Mouse (Mus musculus): ENCODE data around the gene Tas2r108. TPM values are rescaled to one million over a fixed set of nuclear protein-coding genes. Genes with fewer than 3 reads are reported as not detected.

Tas2r108 gene
- not detected in 2 replicates for polyA plus RNA-seq (2015; fragmentation: Nextera tagmentation; extraction: Ambion mirVana)

DNA sequence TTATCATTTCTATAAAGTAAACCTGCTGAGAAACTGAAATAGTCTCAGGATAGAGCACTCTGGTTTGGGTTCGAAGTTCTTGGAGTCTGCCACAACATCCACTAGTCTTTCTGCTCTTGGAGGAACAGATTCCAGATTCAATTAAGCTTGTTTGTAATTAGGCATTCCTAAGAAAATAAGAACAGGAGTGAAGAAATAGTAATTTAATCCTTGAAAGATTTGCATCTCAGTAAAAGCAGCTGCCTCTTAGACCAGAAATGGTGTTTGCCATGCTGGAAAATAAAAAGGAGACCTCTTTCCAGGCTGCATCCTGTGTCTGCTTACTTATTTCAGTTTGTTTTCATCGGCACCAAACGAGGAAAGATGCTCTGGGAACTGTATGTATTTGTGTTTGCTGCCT is at the start of gene Tas2r108:
TSS of gene Tas2r108 (plus strand) at position 301 of the 400 bp plus-strand sequence.
- Histone ChIP-seq H3K36me3 (no peaks in the 10 kb centered on the region), H3K4me1 (replicated peaks) (no peaks in the 10 kb centered on the region), H3K9me3 (no peaks in the 10 kb centered on the region), H3K27ac (no peak within 1 kb of the TSS), H3K4me2 (replicated peaks) (no peak within 1 kb of the TSS), H3K9ac (replicated peaks) (no peak within 1 kb of the TSS), H3K27me3 (no peaks in the 10 kb centered on the region), H3K4me3 (replicated peaks) (no peak within 1 kb of the TSS)
- no peak for ATAC-seq
- 96% methylated on average over 3 of the region's 3 CpGs for WGBS

DNA sequence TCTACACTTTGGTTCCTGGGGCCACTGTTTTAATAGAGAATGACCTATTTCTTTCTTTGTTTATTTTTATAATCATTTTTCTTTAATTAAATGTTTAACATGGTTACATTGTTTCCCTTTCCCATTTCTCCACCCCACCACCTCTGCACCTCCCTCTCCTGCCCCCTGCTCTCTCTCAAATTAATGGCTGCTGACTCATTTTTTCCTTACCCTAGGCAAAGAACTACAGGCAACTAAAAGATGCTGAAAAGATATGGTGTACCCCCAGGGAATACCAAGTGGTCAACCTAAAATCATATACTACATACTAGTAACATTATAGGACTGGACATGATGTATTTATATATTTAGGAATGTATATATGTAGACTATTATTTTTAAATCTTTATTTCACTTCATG is 44.7 kb upstream of the Tas2r108 start:
- Histone ChIP-seq H3K27me3 (no peaks in the 10 kb centered on the region), H3K9ac (replicated peaks) (no peak overlapping the region), H3K36me3 (no peaks in the 10 kb centered on the region), H3K4me2 (replicated peaks) (no peak overlapping the region), H3K27ac (no peak overlapping the region), H3K9me3 (no peaks in the 10 kb centered on the region), H3K4me1 (replicated peaks) (no peaks in the 10 kb centered on the region), H3K4me3 (replicated peaks) (no peak overlapping the region)
- no peak for ATAC-seq

DNA sequence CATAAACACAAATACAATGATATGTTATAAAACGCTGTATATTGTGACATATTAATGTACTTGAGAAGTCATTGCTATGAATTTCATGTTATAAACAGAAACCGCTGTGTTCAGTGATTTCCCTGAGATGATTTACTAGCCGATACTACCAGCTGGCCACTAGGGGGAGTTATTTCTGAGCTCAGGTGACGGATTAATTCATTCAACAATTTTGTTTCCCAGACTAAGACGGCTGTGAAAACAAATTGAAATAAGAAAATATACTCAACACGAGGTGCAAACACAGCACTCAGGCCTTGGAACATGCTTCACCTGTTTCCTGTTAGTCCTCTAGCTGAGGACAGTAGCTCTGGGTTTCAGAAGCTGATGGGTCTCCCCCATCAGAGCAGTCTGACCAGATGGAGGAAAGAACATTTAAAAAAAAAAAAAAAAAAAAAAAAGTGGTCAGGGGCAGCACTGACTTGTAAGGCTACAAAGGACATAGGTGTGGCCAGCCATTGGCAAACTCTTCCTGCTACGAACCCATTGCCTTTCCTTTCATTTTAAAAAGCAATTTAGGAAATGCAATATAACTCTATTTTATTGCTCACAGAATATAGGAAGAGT is 38.8 kb upstream of the Tas2r108 start:
- Histone ChIP-seq H3K9me3 (no peaks in the 10 kb centered on the region), H3K27me3 (0 out of 2 replicates have a peak, but pooled peaks cover under 1% of the 10 kb centered on the region), H3K4me1 (replicated peaks) (no peaks in the 10 kb centered on the region), H3K4me3 (replicated peaks) (no peak overlapping the region), H3K27ac (no peak overlapping the region), H3K4me2 (replicated peaks) (no peak overlapping the region), H3K36me3 (no peaks in the 10 kb centered on the region), H3K9ac (replicated peaks) (no peak overlapping the region)
- 21% methylated on average over 7 of the region's 7 CpGs for WGBS
- no peak for ATAC-seq

DNA sequence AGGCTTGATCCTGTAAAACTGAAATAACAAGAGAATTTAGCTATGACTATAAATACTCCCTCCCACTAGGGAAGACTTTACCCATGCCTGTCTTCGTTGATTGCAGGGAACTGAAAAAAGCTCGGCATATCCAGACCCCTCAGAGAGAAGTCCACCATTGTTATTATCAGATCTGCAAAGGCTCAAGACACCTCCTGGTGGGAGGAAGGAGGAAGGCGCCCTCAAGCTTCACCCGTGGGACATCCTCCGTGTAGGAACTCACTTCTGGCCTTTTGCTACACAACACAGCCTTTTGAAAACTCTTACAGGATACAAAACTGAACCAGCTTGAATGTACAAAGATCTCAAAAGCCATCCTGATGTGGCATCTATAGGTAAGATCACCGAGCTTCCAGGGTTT is 27.6 kb upstream of the Tas2r108 start:
- Histone ChIP-seq H3K4me3 (replicated peaks) (no peak overlapping the region), H3K27ac (no peak overlapping the region), H3K4me2 (replicated peaks) (no peak overlapping the region), H3K9me3 (no peaks in the 10 kb centered on the region), H3K9ac (replicated peaks) (no peak overlapping the region), H3K36me3 (no peaks in the 10 kb centered on the region), H3K27me3 (0 out of 2 replicates have a peak, but pooled peaks cover 6% of the 10 kb centered on the region), H3K4me1 (replicated peaks) (0 out of 2 replicates have a peak, but pooled peaks cover 2% of the 10 kb centered on the region)
- no peak for ATAC-seq
- 53% methylated on average over 6 of the region's 6 CpGs for WGBS

DNA sequence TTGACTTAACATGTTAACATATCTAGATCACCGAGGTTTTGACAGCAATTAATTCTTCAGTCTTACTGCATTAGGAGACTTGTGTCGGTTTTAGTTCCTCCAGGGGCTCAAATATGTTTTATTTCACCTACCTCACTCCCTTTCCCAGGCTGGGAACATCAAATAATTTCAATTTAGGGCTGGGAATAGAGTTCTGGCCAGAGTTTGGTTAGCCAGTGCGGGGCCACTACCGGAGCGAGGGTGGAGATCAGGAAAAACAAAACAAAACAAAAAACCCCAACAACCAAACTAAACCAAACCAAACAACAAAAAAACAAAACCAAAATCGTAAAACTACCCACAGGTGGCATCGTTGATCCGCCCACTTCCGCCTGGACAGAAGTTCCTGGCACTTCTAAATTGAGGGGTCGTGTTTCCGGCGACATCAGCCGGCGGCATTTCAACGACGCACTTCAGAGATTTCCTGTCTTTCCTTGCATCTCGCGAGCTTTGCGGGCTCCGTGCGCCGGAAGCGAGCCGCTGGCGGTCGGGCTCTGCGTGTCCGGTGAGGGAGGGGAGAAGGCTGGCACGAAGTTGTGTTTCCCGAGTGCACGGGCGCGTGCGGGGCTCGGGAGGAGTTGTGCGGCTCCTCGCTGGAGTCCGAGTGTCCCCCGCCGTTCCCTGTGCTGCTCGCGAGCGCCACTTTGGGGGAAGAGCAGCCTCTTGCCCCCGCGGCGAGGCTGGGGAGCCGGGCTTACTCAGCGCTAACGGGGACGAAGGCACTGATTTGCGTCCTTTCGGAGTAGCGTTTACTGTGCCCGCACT is 22.2 kb upstream of the Tas2r108 start, which contains the start of gene Ssbp1:
TSS of gene Ssbp1 (plus strand) at position 437 of the 804 bp plus-strand sequence.
- WGBS: under 1% methylated on average over 54 of the region's 54 CpGs
- peak within 1 kb of the TSS; percentile 94 for H3K27ac ChIP-seq
- H3K9me3 ChIP-seq: no peaks in the 10 kb centered on the region
- peaks cover 24% of the 10 kb centered on the region for H3K36me3 ChIP-seq
- peak within 1 kb of the TSS; percentile 86 for H3K9ac ChIP-seq (replicated peaks)
- peak within 1 kb of the TSS; percentile 71 for H3K4me2 ChIP-seq (replicated peaks)
- peak; percentile 98 for ATAC-seq
- H3K4me3 ChIP-seq (replicated peaks): peak within 1 kb of the TSS; percentile 78
- no peaks in the 10 kb centered on the region for H3K27me3 ChIP-seq
- peaks cover 21% of the 10 kb centered on the region for H3K4me1 ChIP-seq (replicated peaks)

DNA sequence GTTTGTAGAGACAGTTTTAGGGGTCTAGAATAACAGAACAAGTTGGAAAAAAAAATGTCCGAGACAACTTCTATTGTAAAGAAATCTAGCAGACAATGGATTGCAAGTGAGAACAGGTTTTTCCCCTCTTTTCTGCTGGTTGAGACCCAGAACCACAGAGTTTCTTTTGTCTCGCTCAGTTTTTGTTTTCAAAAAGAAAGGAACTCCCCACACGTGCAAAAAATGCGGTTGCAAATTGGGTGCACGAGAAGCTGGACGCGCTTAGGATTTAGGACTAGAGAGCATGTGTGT is 21.7 kb upstream of the Tas2r108 start:
- WGBS: under 1% methylated on average over 7 of the region's 7 CpGs
- Histone ChIP-seq H3K9me3 (no peaks in the 10 kb centered on the region), H3K4me1 (replicated peaks) (peaks cover 21% of the 10 kb centered on the region), H3K4me2 (replicated peaks) (peak overlapping the region; percentile 71), H3K27me3 (no peaks in the 10 kb centered on the region), H3K4me3 (replicated peaks) (peak overlapping the region; percentile 78), H3K27ac (peak overlapping the region; percentile 94), H3K9ac (replicated peaks) (peak overlapping the region; percentile 86), H3K36me3 (peaks cover 27% of the 10 kb centered on the region)
- peak; percentile 21 for ATAC-seq

DNA sequence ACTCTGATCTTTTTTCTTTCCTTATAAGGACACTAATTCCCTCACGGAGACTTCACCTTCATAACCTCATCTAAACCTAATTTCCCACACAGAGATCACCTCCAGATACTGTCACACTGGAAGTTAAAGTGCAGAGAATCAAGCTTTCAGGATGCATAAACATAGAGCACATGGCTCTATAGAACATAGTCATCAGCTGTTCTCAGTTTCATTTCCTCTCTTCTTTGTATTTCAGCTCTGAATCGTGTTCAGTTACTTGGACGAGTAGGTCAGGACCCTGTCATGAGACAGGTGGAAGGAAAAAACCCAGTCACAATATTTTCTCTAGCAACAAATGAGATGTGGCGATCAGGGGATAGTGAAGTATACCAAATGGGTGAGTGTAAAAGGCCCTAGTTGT is 17.2 kb upstream of the Tas2r108 start:
- H3K4me1 ChIP-seq (replicated peaks): peaks cover 19% of the 10 kb centered on the region
- no peak overlapping the region for H3K4me3 ChIP-seq (replicated peaks)
- H3K27ac ChIP-seq: no peak overlapping the region
- no peaks in the 10 kb centered on the region for H3K9me3 ChIP-seq
- peaks cover 51% of the 10 kb centered on the region for H3K36me3 ChIP-seq
- 94% methylated on average over 4 of the region's 4 CpGs for WGBS
- no peaks in the 10 kb centered on the region for H3K27me3 ChIP-seq
- ATAC-seq: no peak
- H3K4me2 ChIP-seq (replicated peaks): no peak overlapping the region
- H3K9ac ChIP-seq (replicated peaks): no peak overlapping the region

DNA sequence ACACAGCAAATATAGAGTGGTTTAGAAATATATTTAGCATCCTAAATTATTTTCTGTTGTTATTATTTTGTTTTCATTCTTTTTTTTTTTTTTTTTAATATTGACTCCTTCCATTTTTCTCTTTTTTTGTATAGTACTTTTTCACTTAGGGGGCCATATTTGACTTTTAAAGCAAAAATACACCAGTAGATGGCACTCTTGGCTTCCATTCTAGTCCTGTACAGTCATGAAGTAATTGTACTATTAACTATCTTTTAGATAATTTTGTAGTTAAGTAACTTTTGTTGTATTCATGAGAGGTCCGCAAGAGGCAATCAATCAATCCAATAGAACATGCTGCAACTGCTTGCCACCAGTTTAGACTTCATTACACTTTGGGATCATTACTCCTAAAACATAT is 13.6 kb upstream of the Tas2r108 start:
- WGBS: 96% methylated on average over 1 of the region's 1 CpGs
- Histone ChIP-seq H3K9ac (replicated peaks) (no peak overlapping the region), H3K36me3 (peaks cover 69% of the 10 kb centered on the region), H3K4me2 (replicated peaks) (no peak overlapping the region), H3K4me3 (replicated peaks) (no peak overlapping the region), H3K27me3 (no peaks in the 10 kb centered on the region), H3K27ac (no peak overlapping the region), H3K9me3 (no peaks in the 10 kb centered on the region), H3K4me1 (replicated peaks) (no peaks in the 10 kb centered on the region)
- no peak for ATAC-seq

DNA sequence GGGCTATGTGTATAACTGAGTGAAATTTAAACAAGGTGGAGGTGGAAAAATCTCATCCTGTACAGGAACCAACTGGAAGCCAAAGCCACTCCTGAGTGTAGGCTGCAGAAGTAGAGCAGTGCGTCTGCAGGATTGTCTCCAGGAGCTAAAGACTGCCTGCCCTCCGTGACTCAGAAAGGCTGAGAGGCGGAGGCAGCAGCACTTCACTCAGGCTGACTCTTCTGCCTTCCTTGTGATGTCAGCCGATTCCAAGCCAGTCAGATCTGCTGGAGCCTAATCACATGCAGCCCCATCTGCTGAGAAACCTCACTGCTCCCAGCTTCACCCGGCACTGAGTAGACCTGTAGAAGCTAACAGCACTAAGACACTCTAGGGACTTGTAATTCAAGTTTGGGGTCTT is 11.0 kb upstream of the Tas2r108 start:
- Histone ChIP-seq H3K9ac (replicated peaks) (no peak overlapping the region), H3K27ac (no peak overlapping the region), H3K4me3 (replicated peaks) (no peak overlapping the region), H3K4me2 (replicated peaks) (no peak overlapping the region), H3K36me3 (peaks cover 57% of the 10 kb centered on the region), H3K27me3 (no peaks in the 10 kb centered on the region), H3K9me3 (no peaks in the 10 kb centered on the region), H3K4me1 (replicated peaks) (no peaks in the 10 kb centered on the region)
- ATAC-seq: no peak
- 92% methylated on average over 5 of the region's 5 CpGs for WGBS

DNA sequence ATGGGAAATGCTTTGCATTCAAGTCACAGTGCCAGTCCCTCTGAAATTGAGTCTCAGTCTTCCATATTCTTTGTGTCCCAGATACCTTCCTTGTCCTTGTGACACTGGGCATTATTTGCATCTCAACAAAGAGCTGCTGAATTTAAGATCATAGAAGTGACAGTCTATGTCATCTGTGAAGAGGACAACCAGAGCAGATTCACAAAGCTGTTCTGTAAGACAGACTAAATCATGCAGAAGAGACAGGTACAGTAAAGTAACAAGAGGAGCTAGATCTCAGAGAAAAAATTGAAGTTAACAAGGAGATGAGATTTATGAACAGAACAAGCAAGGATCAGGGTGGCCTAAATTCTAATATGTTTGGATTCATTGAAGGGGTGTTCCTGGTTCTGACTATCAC is 2.4 kb upstream of the Tas2r108 start, which contains the start of gene Tas2r137:
TSS of gene Tas2r137 (plus strand) at position 301 of the 400 bp plus-strand sequence.
- Histone ChIP-seq H3K9ac (replicated peaks) (no peak within 1 kb of the TSS), H3K27me3 (no peaks in the 10 kb centered on the region), H3K9me3 (no peaks in the 10 kb centered on the region), H3K27ac (no peak within 1 kb of the TSS), H3K4me1 (replicated peaks) (no peaks in the 10 kb centered on the region), H3K4me2 (replicated peaks) (no peak within 1 kb of the TSS), H3K4me3 (replicated peaks) (no peak within 1 kb of the TSS), H3K36me3 (no peaks in the 10 kb centered on the region)
- no peak for ATAC-seq

DNA sequence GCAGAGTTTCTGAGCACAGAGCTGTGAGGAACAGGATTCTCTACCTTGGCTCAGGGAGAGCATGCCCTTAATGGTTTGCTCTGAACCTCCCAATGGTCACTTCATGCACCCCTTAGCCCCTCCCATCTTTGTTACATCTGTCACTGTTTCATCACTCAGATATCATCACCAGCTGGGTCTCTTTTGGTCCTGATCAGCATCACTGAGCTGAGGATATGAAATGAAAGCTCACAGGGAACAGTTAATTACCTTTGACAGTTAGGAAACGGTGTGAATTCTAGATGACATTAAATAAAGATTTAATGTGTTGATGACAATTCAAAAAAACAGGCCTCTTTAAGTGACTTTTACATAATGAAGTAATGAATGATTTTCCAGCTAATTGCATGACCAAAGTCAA is 26.1 kb downstream of the Tas2r108 start, which contains the start of gene Prss37:
TSS of gene Prss37 (minus strand) at position 101 of the 400 bp plus-strand sequence.
- H3K4me1 ChIP-seq (replicated peaks): no peaks in the 10 kb centered on the region
- no peak within 1 kb of the TSS for H3K4me2 ChIP-seq (replicated peaks)
- H3K9ac ChIP-seq (replicated peaks): no peak within 1 kb of the TSS
- H3K27me3 ChIP-seq: no peaks in the 10 kb centered on the region
- no peak within 1 kb of the TSS for H3K4me3 ChIP-seq (replicated peaks)
- H3K27ac ChIP-seq: no peak within 1 kb of the TSS
- no peak for ATAC-seq
- H3K9me3 ChIP-seq: no peaks in the 10 kb centered on the region
- no peaks in the 10 kb centered on the region for H3K36me3 ChIP-seq
- 70% methylated on average over 1 of the region's 1 CpGs for WGBS

Measured in midbrain, embryonic 13.5 days (tissue).